Mouse (Mus musculus) cortical plate, adult 2 months (tissue): ENCODE measurements around the gene Pcdh9.

Experiments
- CTCF ChIP-seq: fragments of 200-500 bp; IDR thresholded peaks from 2 replicates; pipeline ENCODE4 v1.5.1; 2011; ENCODE audit warnings: mild to moderate bottlenecking, control low read depth, low read length; ENCODE audit not compliant: insufficient read depth; ENCODE audit errors: extremely low read depth
- POLR2A ChIP-seq: fragments of 200-500 bp; IDR thresholded peaks from 2 replicates; pipeline ENCODE4 v1.6.1; 2011; ENCODE audit warnings: mild to moderate bottlenecking, low read length, control low read depth; ENCODE audit not compliant: insufficient read depth; ENCODE audit errors: extremely low read depth

GRCm38 (mm10) chr14:93561577-93561976 lies 328.9 kb downstream of the Pcdh9 start:
- TF ChIP-seq CTCF (no peak), POLR2A (no peak)
